Mouse (Mus musculus) C2C12 (cell line): ENCODE data around the gene Ssh2.

Experiments used
- CEBPB ChIP-seq: IDR thresholded peaks from one replicate; pipeline ENCODE4 v1.6.1; 2011; ENCODE audit warnings: low read depth, mild to moderate bottlenecking, control low read depth, moderate library complexity
- CTCF ChIP-seq: IDR thresholded peaks from one replicate; pipeline ENCODE4 v1.5.1; 2011; ENCODE audit not compliant: control insufficient read depth, insufficient read depth, insufficient read length
- FOSL1 ChIP-seq: IDR thresholded peaks from one replicate; pipeline ENCODE4 v1.8.0; 2011; ENCODE audit warnings: mild to moderate bottlenecking, low read length; ENCODE audit not compliant: poor library complexity, insufficient read depth, severe bottlenecking
- MYOG ChIP-seq: IDR thresholded peaks from one replicate; pipeline ENCODE4 v1.6.1; 2011; ENCODE audit not compliant: control insufficient read depth, insufficient read length; ENCODE audit errors: extremely low read depth
- USF1 ChIP-seq: IDR thresholded peaks from one replicate; pipeline ENCODE4 v1.6.1; 2011; ENCODE audit warnings: low read depth, mild to moderate bottlenecking, control low read depth, moderate library complexity

DNA sequence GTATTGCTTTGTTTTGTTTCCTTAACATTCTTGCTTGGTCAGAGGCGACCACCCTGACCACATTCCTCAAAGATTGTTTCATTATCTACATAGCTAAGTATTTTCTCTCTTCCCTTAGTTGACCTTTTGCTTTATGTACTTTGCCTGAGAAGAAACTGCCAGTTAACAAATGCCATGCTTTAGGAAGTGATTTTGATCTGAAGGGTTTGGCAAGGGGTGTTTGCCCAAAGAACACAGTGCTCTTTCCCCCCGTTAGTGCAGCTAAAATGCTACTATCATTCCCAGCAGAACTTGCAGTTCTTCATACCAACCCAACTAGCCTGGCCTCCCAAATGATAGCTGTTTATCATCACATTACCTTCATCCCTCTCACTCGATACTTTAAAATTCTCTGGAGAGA is 168.1 kb downstream of the Ssh2 start:
- TF ChIP-seq FOSL1 (no peak), USF1 (no peak), CTCF (no peak), CEBPB (no peak), MYOG (no peak)
